Comparison of ENCODE assay signal across 23 mouse cellular contexts in the genomic region with DNA sequence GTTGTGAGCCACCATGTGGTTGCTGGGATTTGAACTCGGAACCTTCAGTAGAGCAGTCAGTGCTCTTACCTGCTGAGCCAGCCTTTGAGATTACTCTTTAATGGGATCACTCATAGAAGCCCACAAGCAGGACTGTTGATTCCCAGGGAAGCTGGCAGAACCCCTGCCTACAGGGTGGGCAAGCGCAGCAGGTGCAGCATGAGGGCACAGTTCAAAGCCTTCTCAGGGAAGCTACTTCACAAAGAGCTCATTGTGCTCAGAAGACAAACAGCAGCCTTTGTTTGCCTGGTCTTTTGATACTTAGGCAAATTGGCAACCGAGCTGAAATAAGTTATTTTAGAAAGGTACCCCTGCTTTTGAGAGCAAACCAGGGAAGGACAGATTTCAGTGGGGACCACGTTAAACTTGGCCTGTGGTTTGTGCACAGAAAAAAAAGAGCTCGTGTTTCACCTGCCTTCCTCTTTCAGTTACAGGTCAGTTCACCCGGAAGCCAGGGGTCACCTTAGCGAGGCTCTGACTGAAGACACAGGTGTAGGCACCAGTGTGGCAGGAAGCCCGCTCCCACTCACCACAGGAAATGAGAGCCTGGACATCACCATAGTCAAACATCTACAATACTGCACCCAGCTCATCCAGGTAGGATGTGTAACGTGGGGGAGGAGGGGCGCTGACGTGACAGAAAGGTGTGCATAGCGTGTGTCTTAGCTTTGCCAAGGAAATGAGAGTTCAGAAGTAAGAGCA. TPM values are rescaled to one million over a fixed set of nuclear protein-coding genes. Genes with fewer than 3 reads are reported as not detected.
DNase-seq lines count a peak whose midpoint lies in the region; ATAC-seq lines count a peak whose summit lies in the region.
"Had no signal": no experiment of that assay in that cellular context is flagged by ENCODE, and none has a peak within 500 bp of the region (broad histone marks: within the 10 kb centered on the region; RNA-seq: fewer than 3 reads in every experiment).

No protein-coding gene starts in this region.

- H3K4me2 ChIP-seq in kidney, embryonic 15.5 days, result no peak overlapping the region
- H3K4me2 ChIP-seq in intestine, embryonic 16.5 days (ENCODE audit: low read depth, low read length), result no peak overlapping the region
- H3K4me2 ChIP-seq: embryonic facial prominence, embryonic 13.5 days; limb, embryonic 13.5 days; liver, embryonic 13.5 days had no signal

- H3K4me3 ChIP-seq in kidney, embryonic 15.5 days (replicated peaks), result no peak overlapping the region
- no peak overlapping the region for H3K4me3 ChIP-seq in intestine, embryonic 16.5 days (ENCODE audit: low read length)
- H3K4me3 ChIP-seq: embryonic facial prominence, embryonic 13.5 days; limb, embryonic 13.5 days; liver, embryonic 13.5 days had no signal

- 51% methylated on average over 12 of the region's 12 CpGs for WGBS in kidney, embryonic 15.5 days
- 64% methylated on average over 12 of the region's 12 CpGs for WGBS in intestine, embryonic 16.5 days

- no peak for DNase-seq in kidney, adult 11 months
- peak; percentile 22 for DNase-seq in A20 (ENCODE audit: low read depth, low spot score)
- peak; percentile 71 for DNase-seq in thymus, postnatal 0 days (ENCODE audit: low spot score)
- no peak for DNase-seq in cerebellum, adult 9-10 months
- no peak for DNase-seq in adrenal gland, adult 2 months
- DNase-seq: adrenal gland, postnatal 10 days; cerebellum, postnatal 10 days; gastrocnemius, postnatal 36 days; heart, postnatal 36 days; kidney, adult 2 months; liver, embryonic 13.5 days had no signal

- no peaks in the 10 kb centered on the region for H3K27me3 ChIP-seq in kidney, embryonic 15.5 days
- H3K27me3 ChIP-seq in intestine, embryonic 16.5 days (replicated peaks; ENCODE audit: control insufficient read depth, insufficient read depth, low read length), result no peaks in the 10 kb centered on the region
- H3K27me3 ChIP-seq: embryonic facial prominence, embryonic 13.5 days; limb, embryonic 13.5 days; liver, embryonic 13.5 days; Patski had no signal

- H3K36me3 ChIP-seq in kidney, embryonic 15.5 days, result no peaks in the 10 kb centered on the region
- H3K36me3 ChIP-seq in intestine, embryonic 16.5 days (ENCODE audit: control insufficient read depth, insufficient read depth, low read length), result no peaks in the 10 kb centered on the region
- H3K36me3 ChIP-seq: embryonic facial prominence, embryonic 13.5 days; limb, embryonic 13.5 days; liver, embryonic 13.5 days had no signal

- H3K9me3 ChIP-seq in kidney, embryonic 15.5 days (replicated peaks), result no peaks in the 10 kb centered on the region
- H3K9me3 ChIP-seq in intestine, embryonic 16.5 days (ENCODE audit: control insufficient read depth, low read length), result no peaks in the 10 kb centered on the region
- H3K9me3 ChIP-seq: embryonic facial prominence, embryonic 13.5 days; limb, embryonic 13.5 days; liver, embryonic 13.5 days had no signal

- ATAC-seq in kidney, embryonic 15.5 days (replicated peaks; ENCODE audit: low FRiP score), result no peak
- ATAC-seq in intestine, embryonic 16.5 days, result peak; percentile 59
- ATAC-seq: forebrain, embryonic 16.5 days; hindbrain, embryonic 16.5 days; lung, postnatal 0 days; Patski had no signal

- no peak overlapping the region for H3K9ac ChIP-seq in kidney, embryonic 15.5 days
- H3K9ac ChIP-seq in intestine, embryonic 16.5 days (ENCODE audit: low read depth, low read length), result no peak overlapping the region
- H3K9ac ChIP-seq: embryonic facial prominence, embryonic 13.5 days; limb, embryonic 13.5 days; liver, embryonic 13.5 days had no signal

- H3K27ac ChIP-seq in kidney, embryonic 15.5 days, result peak overlapping the region; percentile 38
- 0 out of 2 replicates have a peak overlapping the region, but pooled peaks have one; percentile 9 for H3K27ac ChIP-seq in intestine, embryonic 16.5 days (ENCODE audit: low read length)
- H3K27ac ChIP-seq: embryonic facial prominence, embryonic 13.5 days; limb, embryonic 13.5 days; liver, embryonic 13.5 days had no signal

- peaks cover 26% of the 10 kb centered on the region for H3K4me1 ChIP-seq in kidney, embryonic 15.5 days
- peaks cover 7% of the 10 kb centered on the region; the same call in 1 of the 2 replicates for H3K4me1 ChIP-seq in intestine, embryonic 16.5 days (ENCODE audit: control insufficient read depth, insufficient read depth, low read length)
- H3K4me1 ChIP-seq: limb, embryonic 13.5 days had no signal

RNA-seq across cellular contexts. Expression of gene Armh2, which starts 31.2 kb away (rescaled TPM):
- not detected in 2 replicates for polyA plus RNA-seq in kidney, embryonic 15.5 days (2015; fragmentation: Nextera tagmentation; extraction: Ambion mirVana)
- not detected in 2 replicates for polyA plus RNA-seq in intestine, embryonic 16.5 days (2015; fragmentation: Nextera tagmentation; extraction: Ambion mirVana)
- polyA plus RNA-seq in thymus, postnatal 0 days (2015; fragmentation: Nextera tagmentation; extraction: Ambion mirVana), result not detected in 2 replicates
- not detected for total RNA-seq in adrenal gland, adult 2 months (2021)
- not detected in 2 replicates for polyA plus RNA-seq in adrenal gland, adult 2 months (2012; rRNA removed)
- total RNA-seq: adrenal gland, postnatal 10 days; ES-E14; gastrocnemius, postnatal 36 days; heart, postnatal 36 days; layer of hippocampus, postnatal 25 days; midbrain, postnatal 0 days had no signal
- polyA plus RNA-seq: embryonic facial prominence, embryonic 13.5 days; hindbrain, embryonic 16.5 days; kidney, adult 2 months; large intestine, adult 2 months; limb, embryonic 13.5 days; liver, embryonic 13.5 days; lung, postnatal 0 days; midbrain, postnatal 0 days; Patski had no signal

RNA-seq across cellular contexts. Expression of gene Gmnn, which starts 51.9 kb away (rescaled TPM):
- 115 and 117 TPM in 2 replicates for polyA plus RNA-seq in kidney, embryonic 15.5 days (2015; fragmentation: Nextera tagmentation; extraction: Ambion mirVana)
- 81.9 and 90.3 TPM in 2 replicates for polyA plus RNA-seq in intestine, embryonic 16.5 days (2015; fragmentation: Nextera tagmentation; extraction: Ambion mirVana)
- 160 and 170 TPM in 2 replicates for polyA plus RNA-seq in thymus, postnatal 0 days (2015; fragmentation: Nextera tagmentation; extraction: Ambion mirVana)
- 10 to 100 TPM in 1 of 2 experiments, 1 to 10 TPM in 1; 4.4 to 12.1 TPM for total RNA-seq in adrenal gland, adult 2 months (2021)
- polyA plus RNA-seq in adrenal gland, adult 2 months (2012; rRNA removed), result 0.85 TPM in 1 of 2 replicates, not detected in the other

Comparison
In these comparisons a context has a peak if more than half of its experiments do, and no peak if none do; other contexts are left out.
1. DNase-seq: peak in A20 (single experiment) and thymus, postnatal 0 days (single experiment); none in kidney, adult 11 months (single experiment), cerebellum, adult 9-10 months (single experiment) and adrenal gland, adult 2 months (single experiment).
2. RNA of gene Gmnn, which starts 51.9 kb away (polyA plus RNA-seq): 160 to 170 TPM in thymus, postnatal 0 days, 115 to 117 TPM in kidney, embryonic 15.5 days and 81.9 to 90.3 TPM in intestine, embryonic 16.5 days; 0.85 TPM in adrenal gland, adult 2 months; every median in the first group is over 10 times any median in the second.